Comparison of ENCODE assay signal across 8 mouse cellular contexts in the genomic region with DNA sequence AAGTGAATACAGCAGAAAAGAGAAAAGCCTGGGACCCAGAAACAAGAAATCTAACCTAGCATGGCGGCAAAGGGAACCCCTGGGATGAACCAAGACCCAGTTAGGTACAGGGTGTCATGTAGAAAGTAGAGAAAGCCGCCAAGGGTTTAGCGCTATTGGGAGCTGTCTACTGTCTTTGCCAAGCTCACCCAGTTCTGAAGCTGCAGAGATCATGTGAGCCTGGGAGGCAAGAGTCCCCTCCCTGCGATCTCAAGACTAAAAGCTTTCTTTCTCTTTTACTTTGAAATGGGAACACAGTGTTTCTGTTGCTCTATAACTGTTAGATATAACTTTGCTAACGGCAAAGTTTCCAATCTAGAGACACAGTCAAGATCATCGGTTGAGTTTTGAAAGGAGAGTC. TPM values are rescaled to one million over a fixed set of nuclear protein-coding genes. Genes with fewer than 3 reads are reported as not detected.
DNase-seq lines count a peak whose midpoint lies in the region; ATAC-seq and TF ChIP-seq lines count a peak whose summit lies in the region.

No protein-coding gene starts in this region.

- TF ChIP-seq CTCF in heart, postnatal 0 days (IDR thresholded peaks at IDR 0.05; ENCODE audit: low read depth) = no peak
- TF ChIP-seq CTCF in lung, postnatal 0 days (IDR thresholded peaks at IDR 0.05) = no peak

- H3K9ac ChIP-seq in heart, postnatal 0 days (replicated peaks; ENCODE audit: low read depth, low read length) = peak overlapping the region; percentile 57; the same call in 1 of the 2 replicates
- H3K9ac ChIP-seq in lung, postnatal 0 days (replicated peaks; ENCODE audit: low read depth) = peak overlapping the region; percentile 27; the same call in 1 of the 2 replicates

- H3K4me3 ChIP-seq in heart, postnatal 0 days (ENCODE audit: low read depth, low read length) = peak overlapping the region; percentile 43
- H3K4me3 ChIP-seq in lung, postnatal 0 days (ENCODE audit: low read depth, low read length) = peak overlapping the region; percentile 38

- TF ChIP-seq EP300 in heart, postnatal 0 days (IDR thresholded peaks at IDR 0.05; ENCODE audit: low read depth) = no peak
- TF ChIP-seq EP300 in lung, postnatal 0 days (IDR thresholded peaks at IDR 0.05) = no peak

- peak; percentile 69 for ATAC-seq in CD4-positive, CD25-positive, alpha-beta regulatory T cell, adult 4 months
- ATAC-seq in heart, postnatal 0 days (ENCODE audit: insufficient read depth, low read depth) = no peak
- no peak for ATAC-seq in lung, postnatal 0 days

- no peaks in the 10 kb centered on the region for H3K27me3 ChIP-seq in heart, postnatal 0 days (ENCODE audit: control insufficient read depth, insufficient read depth, low read length)
- H3K27me3 ChIP-seq in lung, postnatal 0 days (replicated peaks; ENCODE audit: insufficient read depth, low read length) = no peaks in the 10 kb centered on the region

- intact Hi-C loops in gastrocnemius, postnatal 14 days (cut with DNase I; ENCODE audit: low total_unique reads) = no loop called here

- WGBS in heart, postnatal 0 days = 88% methylated on average over 6 of the region's 6 CpGs
- 77% methylated on average over 6 of the region's 6 CpGs for WGBS in lung, postnatal 0 days

- H3K27ac ChIP-seq in heart, postnatal 0 days (ENCODE audit: low read depth) = peak overlapping the region; percentile 77
- H3K27ac ChIP-seq in lung, postnatal 0 days (ENCODE audit: low read length) = peak overlapping the region; percentile 84

- peak overlapping the region; percentile 66 for H3K4me2 ChIP-seq in heart, postnatal 0 days (ENCODE audit: low read depth, low read length)
- H3K4me2 ChIP-seq in lung, postnatal 0 days (replicated peaks; ENCODE audit: low read depth, low read length) = peak overlapping the region; percentile 49

- H3K36me3 ChIP-seq in heart, postnatal 0 days (replicated peaks; ENCODE audit: control insufficient read depth, insufficient read depth, low read length) = no peaks in the 10 kb centered on the region
- no peaks in the 10 kb centered on the region for H3K36me3 ChIP-seq in lung, postnatal 0 days (ENCODE audit: insufficient read depth, low read length)

- peak; percentile 69 for DNase-seq in A20 (ENCODE audit: low read depth, low spot score)
- no peak for DNase-seq in heart, postnatal 0 days (ENCODE audit: low spot score)
- peak; percentile 61 for DNase-seq in lung, postnatal 0 days (ENCODE audit: low spot score)
- no peak for DNase-seq in cerebellum, postnatal 14 days
- no peak for DNase-seq in right cerebral cortex, postnatal 36 days (ENCODE audit: low spot score in 2 of 2)
- DNase-seq in frontal cortex, adult 2 months (ENCODE audit: extremely low spot score in 1 of 2, low spot score in 1 of 2) = no peak
- no peak for DNase-seq in gastrocnemius, postnatal 14 days

- H3K4me1 ChIP-seq in heart, postnatal 0 days (ENCODE audit: control insufficient read depth, insufficient read depth) = peaks cover 13% of the 10 kb centered on the region
- peaks cover 28% of the 10 kb centered on the region for H3K4me1 ChIP-seq in lung, postnatal 0 days (ENCODE audit: insufficient read depth, low read depth, low read length)

- H3K9me3 ChIP-seq in heart, postnatal 0 days (replicated peaks; ENCODE audit: control insufficient read depth, low read length) = no peaks in the 10 kb centered on the region
- H3K9me3 ChIP-seq in lung, postnatal 0 days (ENCODE audit: low read length) = no peaks in the 10 kb centered on the region

RNA-seq across cellular contexts. Expression of gene Tmem140, which starts 0.6 kb away (rescaled TPM):
- polyA plus RNA-seq in CD4-positive, CD25-positive, alpha-beta regulatory T cell, adult 4 months (2017; shearing (Covaris generic)) = 10 to 100 TPM; 21.8 to 22.6 TPM
- total RNA-seq in heart, postnatal 0 days (2014; rRNA removed; ENCODE audit: low replicate concordance) = 7.7 and 10.6 TPM in 2 replicates
- 5.3 and 6.1 TPM in 2 replicates for polyA plus RNA-seq in heart, postnatal 0 days (2015; fragmentation: Nextera tagmentation; extraction: Ambion mirVana)
- 30.6 and 34.9 TPM in 2 replicates for polyA plus RNA-seq in lung, postnatal 0 days (2015; fragmentation: Nextera tagmentation; extraction: Ambion mirVana)
- 1.9 and 2.1 TPM in 2 replicates for polyA plus RNA-seq in frontal cortex, adult 2 months (2012; rRNA removed)
- total RNA-seq in gastrocnemius, postnatal 14 days (2021) = 10 to 100 TPM; 12.7 to 15.5 TPM

RNA-seq across cellular contexts. Expression of gene Cyren, which starts 15.5 kb away (rescaled TPM):
- 1 to 10 TPM; 5.0 to 5.9 TPM for polyA plus RNA-seq in CD4-positive, CD25-positive, alpha-beta regulatory T cell, adult 4 months (2017; shearing (Covaris generic))
- total RNA-seq in heart, postnatal 0 days (2014; rRNA removed; ENCODE audit: low replicate concordance) = 1.7 and 6.3 TPM in 2 replicates
- 6.1 and 6.3 TPM in 2 replicates for polyA plus RNA-seq in heart, postnatal 0 days (2015; fragmentation: Nextera tagmentation; extraction: Ambion mirVana)
- 12.6 and 13.8 TPM in 2 replicates for polyA plus RNA-seq in lung, postnatal 0 days (2015; fragmentation: Nextera tagmentation; extraction: Ambion mirVana)
- 5.8 and 6.5 TPM in 2 replicates for polyA plus RNA-seq in frontal cortex, adult 2 months (2012; rRNA removed)
- total RNA-seq in gastrocnemius, postnatal 14 days (2021) = 1 to 10 TPM; 4.0 to 5.0 TPM

RNA-seq across cellular contexts. Expression of gene Wdr91, which starts 48.3 kb away (rescaled TPM):
- 10 to 100 TPM; 20.0 to 30.1 TPM for polyA plus RNA-seq in CD4-positive, CD25-positive, alpha-beta regulatory T cell, adult 4 months (2017; shearing (Covaris generic))
- total RNA-seq in heart, postnatal 0 days (2014; rRNA removed; ENCODE audit: low replicate concordance) = 24.9 and 25.2 TPM in 2 replicates
- 7.7 and 8.6 TPM in 2 replicates for polyA plus RNA-seq in heart, postnatal 0 days (2015; fragmentation: Nextera tagmentation; extraction: Ambion mirVana)
- polyA plus RNA-seq in lung, postnatal 0 days (2015; fragmentation: Nextera tagmentation; extraction: Ambion mirVana) = 19.9 and 21.1 TPM in 2 replicates
- polyA plus RNA-seq in frontal cortex, adult 2 months (2012; rRNA removed) = 22.8 and 26.7 TPM in 2 replicates
- 1 to 10 TPM; 9.3 to 9.7 TPM for total RNA-seq in gastrocnemius, postnatal 14 days (2021)

RNA-seq across cellular contexts. Expression of gene Stra8, which starts 57.6 kb away (rescaled TPM):
- under 1 TPM in 1 of 2 experiments, not detected in 1; 0.27 TPM for polyA plus RNA-seq in CD4-positive, CD25-positive, alpha-beta regulatory T cell, adult 4 months (2017; shearing (Covaris generic))
- total RNA-seq in heart, postnatal 0 days (2014; rRNA removed; ENCODE audit: low replicate concordance) = not detected in 2 replicates
- polyA plus RNA-seq in heart, postnatal 0 days (2015; fragmentation: Nextera tagmentation; extraction: Ambion mirVana) = not detected in 2 replicates
- 0.10 TPM in 1 of 2 replicates, not detected in the other for polyA plus RNA-seq in lung, postnatal 0 days (2015; fragmentation: Nextera tagmentation; extraction: Ambion mirVana)
- polyA plus RNA-seq in frontal cortex, adult 2 months (2012; rRNA removed) = not detected in 2 replicates
- total RNA-seq in gastrocnemius, postnatal 14 days (2021) = not detected

Comparison
In these comparisons a context has a peak if more than half of its experiments do, and no peak if none do; other contexts are left out.
1. DNase-seq: peak in A20 (single experiment) and lung, postnatal 0 days (single experiment); none in heart, postnatal 0 days (single experiment), cerebellum, postnatal 14 days (0 of 2), right cerebral cortex, postnatal 36 days (0 of 2), frontal cortex, adult 2 months (0 of 2) and gastrocnemius, postnatal 14 days (single experiment).